Mouse (Mus musculus): ENCODE results near the gene Golga4.

Gene Golga4

GRCm38 (mm10) chr9:118488896-118489578 is 17.0 kb upstream of the Golga4 start:
- DNase-seq (ENCODE audit: low spot score in 2 of 2): no peak

- peak; percentile 62 to 76 for DNase-seq (ENCODE audit: low spot score in 2 of 2)
Measured at GRCm38 (mm10) chr9:118489579-118490019, 16.5 kb upstream of the Golga4 start.

GRCm38 (mm10) chr9:118491195-118491594 is 14.9 kb upstream of the Golga4 start:
- DNase-seq (ENCODE audit: low spot score in 2 of 2): no peak

- no peak for DNase-seq (ENCODE audit: low spot score in 2 of 2)
Measured at GRCm38 (mm10) chr9:118492932-118493698, 13.0 kb upstream of the Golga4 start.

GRCm38 (mm10) chr9:118494106-118494505 is 12.0 kb upstream of the Golga4 start:
- DNase-seq (ENCODE audit: low spot score in 2 of 2): no peak

GRCm38 (mm10) chr9:118495933-118496332 is 10.1 kb upstream of the Golga4 start:
- no peak for DNase-seq (ENCODE audit: low spot score in 2 of 2)

- no peak for DNase-seq (ENCODE audit: low spot score in 2 of 2)
Measured at GRCm38 (mm10) chr9:118496952-118497351, 9.1 kb upstream of the Golga4 start.

- DNase-seq (ENCODE audit: low spot score in 2 of 2): no peak
Measured at GRCm38 (mm10) chr9:118498061-118498460, 8.0 kb upstream of the Golga4 start.

- no peak for DNase-seq (ENCODE audit: low spot score in 2 of 2)
Measured at GRCm38 (mm10) chr9:118500963-118501362, 5.1 kb upstream of the Golga4 start.

- DNase-seq (ENCODE audit: low spot score in 2 of 2): no peak
Measured at GRCm38 (mm10) chr9:118504656-118505055, 1.4 kb upstream of the Golga4 start.

GRCm38 (mm10) chr9:118506404-118507231 is 551 bp downstream of the Golga4 start:
- DNase-seq (ENCODE audit: low spot score in 2 of 2): peak in 1 of 2 experiments; percentile 32

- no peak for DNase-seq (ENCODE audit: low spot score in 2 of 2)
Measured at GRCm38 (mm10) chr9:118507552-118507951, 1.5 kb downstream of the Golga4 start.

- DNase-seq (ENCODE audit: low spot score in 2 of 2): no peak
Measured at GRCm38 (mm10) chr9:118508601-118509000, 2.5 kb downstream of the Golga4 start.

- no peak for DNase-seq (ENCODE audit: low spot score in 2 of 2)
Measured at GRCm38 (mm10) chr9:118510941-118511690, 5.0 kb downstream of the Golga4 start.

- no peak for DNase-seq (ENCODE audit: low spot score in 2 of 2)
Measured at GRCm38 (mm10) chr9:118512681-118513233, 6.7 kb downstream of the Golga4 start.

GRCm38 (mm10) chr9:118515476-118515875 is 9.4 kb downstream of the Golga4 start:
- DNase-seq (ENCODE audit: low spot score in 2 of 2): no peak

GRCm38 (mm10) chr9:118516162-118516561 is 10.1 kb downstream of the Golga4 start:
- DNase-seq (ENCODE audit: low spot score in 2 of 2): no peak

- no peak for DNase-seq (ENCODE audit: low spot score in 2 of 2)
Measured at GRCm38 (mm10) chr9:118517619-118518018, 11.6 kb downstream of the Golga4 start.

- no peak for DNase-seq (ENCODE audit: low spot score in 2 of 2)
Measured at GRCm38 (mm10) chr9:118519101-118519500, 13.0 kb downstream of the Golga4 start.

GRCm38 (mm10) chr9:118520011-118520410 is 13.9 kb downstream of the Golga4 start:
- DNase-seq (ENCODE audit: low spot score in 2 of 2): no peak

GRCm38 (mm10) chr9:118520858-118521257 is 14.8 kb downstream of the Golga4 start:
- DNase-seq (ENCODE audit: low spot score in 2 of 2): no peak
